Mouse (Mus musculus) CD4-positive, CD25-positive, alpha-beta regulatory T cell (primary cell): ENCODE measurements around the gene Trim30d. TPM values are rescaled to one million over a fixed set of nuclear protein-coding genes. Genes with fewer than 3 reads are reported as not detected.

Experiments
- polyA plus RNA-seq: library from polyadenylated mRNA; unstranded; fragments of 100-300 nt; shearing (Covaris generic); gene quantifications from one replicate; pipeline ENCODE4 v1.2.1, GENCODE M21; 2017

Trim30d gene
- polyA plus RNA-seq, result 17.5 TPM

DNA sequence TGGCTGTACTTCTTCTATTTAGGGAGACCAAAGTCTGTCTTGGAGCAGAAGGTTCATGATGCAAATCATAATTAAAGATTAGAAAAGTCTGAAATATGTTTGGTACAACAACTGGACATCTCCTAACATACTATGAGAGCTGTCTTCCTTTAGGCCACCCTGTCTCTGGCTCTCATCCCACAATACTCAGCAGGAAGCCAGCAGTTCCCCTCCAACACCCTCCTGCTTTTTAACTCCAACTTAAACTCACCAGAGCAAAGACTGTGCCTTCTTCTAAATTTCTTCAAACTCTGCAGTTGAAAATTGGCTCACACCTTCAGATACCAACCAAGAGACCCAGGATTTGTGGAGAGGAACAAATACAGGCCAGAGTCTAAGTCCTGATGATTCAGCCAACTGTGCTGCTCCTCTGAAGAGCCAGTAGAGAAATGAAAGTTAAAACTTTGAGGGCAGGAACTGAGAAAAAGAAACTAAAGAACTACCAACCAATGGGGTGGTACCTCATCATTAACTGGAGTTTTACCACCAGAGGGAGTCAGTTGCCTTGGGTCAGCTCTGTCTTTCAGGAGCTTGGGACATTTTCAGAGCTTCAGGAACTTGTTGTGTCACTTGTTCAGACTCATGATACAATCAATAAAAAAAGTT is at the start of gene Trim30d:
Gene Trim30d (minus strand): TSS at position 429 of the 645 bp plus-strand sequence.

DNA sequence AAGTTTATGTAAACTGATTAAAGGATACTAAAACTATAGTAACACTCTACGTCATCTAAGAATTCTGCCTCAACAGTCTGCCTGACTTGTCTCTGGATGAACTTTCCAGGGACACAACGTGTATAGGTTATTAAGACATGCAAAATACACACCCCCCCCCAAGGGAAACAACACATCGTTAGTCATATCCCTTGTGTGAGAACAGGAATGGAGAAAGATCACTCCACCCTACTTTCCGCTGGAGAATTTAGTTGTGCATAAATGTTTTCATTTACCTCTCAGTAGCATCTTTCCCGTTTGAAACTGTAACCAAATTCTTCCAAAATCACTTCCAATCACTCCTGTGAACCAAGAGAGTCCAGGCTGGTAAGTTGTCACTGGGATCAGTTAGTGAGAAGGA is 42.2 kb upstream of the Trim30d start, which contains the start of gene Olfr651:
Gene Olfr651 (plus strand): TSS at position 301 of the 400 bp plus-strand sequence.

DNA sequence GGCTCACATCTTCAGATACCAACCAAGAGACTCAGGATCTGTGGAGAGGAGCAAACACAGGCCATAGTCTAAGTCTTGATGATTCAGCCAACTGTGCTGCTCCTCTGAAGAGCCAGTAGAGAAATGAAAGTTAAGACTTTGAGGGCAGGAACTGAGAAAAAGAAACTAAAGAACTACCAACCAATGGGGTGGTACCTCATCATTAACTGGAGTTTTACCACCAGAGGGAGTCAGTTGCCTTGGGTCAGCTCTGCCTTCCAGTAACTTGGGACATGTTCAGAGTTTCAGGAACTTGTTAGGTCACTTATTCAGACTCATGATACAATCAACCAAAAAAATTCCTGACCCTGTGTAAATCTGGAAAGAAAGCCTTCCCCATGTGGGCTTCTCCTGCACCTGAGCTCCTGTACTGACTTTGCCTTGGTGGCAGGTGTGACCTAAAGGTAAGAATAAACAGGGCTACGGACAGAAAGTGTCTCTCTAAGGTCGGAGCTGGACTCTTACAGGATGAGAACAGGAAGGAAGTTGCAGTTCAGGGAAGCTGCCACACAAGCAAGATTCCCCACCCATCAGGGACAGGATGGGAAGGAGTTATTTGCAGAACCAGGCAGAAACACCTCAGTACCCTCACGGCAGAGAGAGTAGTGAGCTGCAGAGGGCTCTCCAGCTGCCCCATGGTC is 42.4 kb downstream of the Trim30d start, which contains the start of gene Trim30a:
Gene Trim30a (minus strand): TSS at position 129 of the 680 bp plus-strand sequence.

Other genes with a start within 250 kb of the Trim30d start
- 37.0 TPM for gene Trim5, start 219.8 kb downstream of the Trim30d start, polyA plus RNA-seq
- 153 TPM for gene Trim12a, start 192.4 kb downstream of the Trim30d start, polyA plus RNA-seq
- gene Trim34b, start 178.4 kb downstream of the Trim30d start, polyA plus RNA-seq, result 1.8 TPM
- 26.2 TPM for gene Trim12c, start 154.5 kb downstream of the Trim30d start, polyA plus RNA-seq
- 1.3 TPM for gene Trim30b, start 138.0 kb downstream of the Trim30d start, polyA plus RNA-seq
- gene Trim30c, start 107.0 kb downstream of the Trim30d start, polyA plus RNA-seq, result 0.72 TPM
- gene Trim30a, start 42.7 kb downstream of the Trim30d start, polyA plus RNA-seq, result 62.1 TPM
- gene Olfr651, start 42.3 kb upstream of the Trim30d start, polyA plus RNA-seq, result not detected
- gene Olfr652, start 53.1 kb upstream of the Trim30d start, polyA plus RNA-seq, result 0.12 TPM
- gene Olfr653, start 69.5 kb upstream of the Trim30d start, polyA plus RNA-seq, result not detected
- not detected for gene Olfr654, start 79.2 kb upstream of the Trim30d start, polyA plus RNA-seq
- gene Olfr655, start 93.9 kb upstream of the Trim30d start, polyA plus RNA-seq, result not detected
- not detected for gene Olfr656, start 106.1 kb upstream of the Trim30d start, polyA plus RNA-seq
- not detected for gene Olfr657, start 116.9 kb upstream of the Trim30d start, polyA plus RNA-seq
- not detected for gene Olfr658, start 139.5 kb upstream of the Trim30d start, polyA plus RNA-seq
- gene Olfr659, start 158.9 kb upstream of the Trim30d start, polyA plus RNA-seq, result 0.04 TPM
- gene Olfr661, start 178.7 kb upstream of the Trim30d start, polyA plus RNA-seq, result not detected